Mouse (Mus musculus) heart, postnatal 0 days (tissue): ENCODE data around the gene Klf2.

Experiments used
- CTCF ChIP-seq: IDR thresholded peaks from 2 replicates; pipeline ENCODE4 v1.5.1; 2016; ENCODE audit warnings: antibody characterized with exemption, control low read depth, low read depth
- EP300 ChIP-seq: IDR thresholded peaks from 2 replicates; pipeline ENCODE4 v1.6.1; 2016; ENCODE audit warnings: antibody characterized with exemption, low read depth

DNA sequence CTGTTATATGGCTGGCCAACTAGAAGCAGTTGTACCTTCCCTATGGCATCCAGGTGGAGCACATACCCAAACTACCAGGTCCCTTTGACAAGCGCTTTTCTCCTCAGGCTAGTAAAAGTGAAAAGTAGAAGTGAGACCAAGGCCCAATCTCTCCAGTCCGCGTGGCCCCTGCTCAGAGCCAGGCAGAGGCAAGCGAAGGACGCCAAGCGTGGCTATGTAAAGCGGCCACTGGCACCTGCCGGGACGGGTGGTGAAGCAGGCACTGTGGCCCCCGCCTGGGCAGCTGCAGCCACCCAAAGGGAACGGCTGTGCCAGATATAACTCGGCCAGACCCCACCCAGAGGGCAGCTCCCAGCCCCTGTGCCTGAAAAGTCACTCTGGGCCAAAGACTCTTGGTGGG is 48.2 kb upstream of the Klf2 start:
- TF ChIP-seq CTCF (no peak), EP300 (no peak)
